Mouse (Mus musculus) 3T3-L1 (cell line): ENCODE measurements around the gene Atad2b.

Experiments used
- DNase-seq: peaks from one replicate; pipeline ENCODE4 v3.0.0-alpha.2; 2015; ENCODE audit warnings: low read depth, low spot score

Atad2b gene

DNA sequence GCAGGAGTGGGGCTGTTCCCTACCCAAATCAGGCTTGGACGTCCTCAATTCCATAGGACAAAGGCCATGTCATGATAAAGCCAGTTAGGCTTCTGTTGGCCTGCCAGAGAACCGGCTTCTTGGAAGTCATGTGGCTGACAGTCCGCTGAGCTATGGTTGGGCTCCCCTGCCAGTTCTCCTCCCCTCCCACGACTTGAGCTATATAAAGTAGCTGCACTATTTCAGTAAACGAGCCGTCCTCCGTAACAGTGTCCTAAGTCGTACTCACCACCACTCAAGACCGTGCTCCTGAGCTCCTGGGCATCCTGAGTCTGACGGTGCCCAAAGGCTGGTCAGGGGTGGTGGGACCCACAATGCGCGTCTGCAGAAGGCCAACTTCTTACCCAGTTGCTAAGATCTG is 156.0 kb downstream of the Atad2b start:
- DNase-seq = no peak

DNA sequence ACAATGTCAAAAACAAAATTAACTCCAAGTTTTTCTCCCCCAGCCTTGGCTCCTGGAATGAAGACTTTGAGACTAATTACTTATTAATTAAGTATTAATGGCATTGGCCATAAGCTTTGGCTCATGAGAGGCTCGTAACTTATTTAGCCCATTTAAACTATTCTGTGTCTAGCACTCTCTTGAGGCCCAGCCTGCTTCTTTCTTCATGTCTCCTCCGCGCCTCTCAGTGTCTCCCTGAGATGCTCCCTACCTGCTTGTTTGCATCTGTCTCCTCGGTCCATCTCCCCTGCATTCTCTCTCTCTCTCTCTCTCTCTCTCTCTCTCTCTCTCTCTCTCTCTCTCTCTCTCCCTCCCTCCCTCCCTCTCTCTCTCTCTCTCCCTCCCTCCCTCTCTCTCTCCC is 164.3 kb downstream of the Atad2b start:
- DNase-seq = no peak

DNA sequence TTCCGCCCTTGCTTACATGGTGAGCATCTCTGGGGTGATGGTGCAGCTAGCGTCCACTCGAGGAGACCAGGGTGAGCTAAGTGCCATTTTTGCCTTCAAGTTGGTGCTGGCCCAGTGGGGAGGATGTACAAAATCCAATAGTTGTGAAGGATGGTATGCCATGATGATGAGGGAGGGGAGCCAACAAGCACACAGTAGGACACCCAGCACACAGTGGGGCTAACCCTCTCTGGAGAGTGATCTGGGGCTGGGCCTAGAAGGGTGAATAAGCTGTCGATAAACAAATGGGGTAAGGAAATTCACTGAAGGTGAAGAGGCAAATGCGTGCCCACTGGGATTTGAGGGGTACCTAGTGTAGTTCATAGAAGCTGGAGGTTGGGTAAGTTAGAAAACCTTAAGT is 167.6 kb downstream of the Atad2b start:
- no peak for DNase-seq

DNA sequence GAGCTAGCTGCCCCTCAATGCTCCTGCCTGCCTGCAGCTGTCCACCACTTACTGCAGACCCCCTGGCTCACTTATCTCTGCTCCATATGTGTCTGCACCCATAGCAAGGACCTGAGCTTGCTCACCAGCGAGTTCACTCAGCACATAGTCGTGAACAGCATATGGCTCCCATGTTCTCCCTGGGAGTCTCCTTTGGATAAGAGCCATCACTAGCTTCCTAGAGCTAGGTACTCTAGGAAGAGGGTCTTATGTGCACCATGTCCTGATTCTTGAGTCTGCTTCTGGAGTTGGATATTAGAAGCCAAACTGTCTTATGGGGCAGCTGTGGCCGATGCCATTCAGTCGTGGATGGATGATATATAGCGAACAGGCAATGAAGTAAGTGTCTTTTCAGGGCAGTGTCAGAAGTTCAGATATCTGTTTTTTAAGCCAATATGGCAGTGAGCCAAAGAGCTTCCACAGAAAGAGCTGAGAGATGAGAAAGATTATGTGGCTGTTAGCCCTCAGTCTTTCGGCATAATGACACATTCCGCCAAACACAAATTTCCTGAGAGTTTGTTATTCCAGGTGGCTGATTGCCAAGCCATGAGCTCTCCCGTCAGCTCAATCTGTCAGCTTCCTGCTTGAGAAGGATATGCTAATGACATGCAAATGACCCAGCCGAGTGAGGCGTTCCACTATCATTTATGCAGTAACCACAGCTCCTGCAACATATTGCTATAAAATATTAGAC is 170.8 kb downstream of the Atad2b start:
- no peak for DNase-seq

DNA sequence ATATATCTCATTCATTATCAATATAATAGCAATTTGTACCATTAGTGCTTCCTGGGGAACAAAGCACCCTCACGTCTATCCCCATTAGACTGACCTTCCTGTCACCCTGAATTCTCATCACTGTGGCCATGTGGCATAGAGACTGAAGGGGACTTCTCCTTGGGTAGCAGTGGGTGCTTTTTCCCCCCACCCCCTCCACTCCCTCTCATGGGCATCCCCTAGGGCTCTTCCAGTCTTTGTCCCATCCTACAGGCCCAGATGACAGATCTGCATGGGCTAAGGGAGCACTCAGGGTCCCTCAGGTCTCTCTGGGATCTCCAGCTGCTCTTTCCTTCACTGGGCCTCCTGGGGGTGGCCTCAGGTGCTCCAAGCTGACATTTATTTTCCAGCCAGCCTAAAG is 171.5 kb downstream of the Atad2b start:
- DNase-seq = no peak
